Mouse (Mus musculus): Measurements from ENCODE around the gene P2rx6.
"Not testable (repeated sequence)": the region's sequence is repeated elsewhere in the genome, so short reads cannot be mapped to it uniquely, and the experiment has no call there.

DNA sequence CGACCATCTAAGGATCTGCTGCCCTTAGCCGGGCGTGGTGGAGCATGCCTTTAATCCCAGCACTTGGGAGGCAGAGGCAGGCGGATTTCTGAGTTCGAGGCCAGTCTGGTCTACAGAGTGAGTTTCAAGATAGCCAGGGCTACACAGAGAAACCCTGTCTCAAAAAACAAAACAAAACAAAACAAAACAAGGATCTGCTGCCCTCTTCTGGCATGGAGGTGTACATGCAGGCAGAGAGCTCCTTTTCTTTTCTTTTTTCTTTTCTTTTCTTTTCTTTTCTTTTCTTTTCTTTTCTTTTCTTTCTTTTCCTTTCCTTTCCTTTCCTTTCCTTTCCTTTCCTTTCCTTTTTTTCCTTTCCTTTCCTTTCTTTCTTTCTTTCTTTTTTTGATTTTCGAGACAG is 53.1 kb downstream of the P2rx6 start:
- peak; percentile 65 for TF ChIP-seq CTCF (IDR thresholded peaks at IDR 0.05)
- TF ChIP-seq EP300 (IDR thresholded peaks at IDR 0.05), result not testable (repeated sequence)
